Mouse (Mus musculus) liver, adult (tissue): Measurements from ENCODE around the gene Bbs12.

ENCODE experiments used
- GATA4 ChIP-seq: IDR thresholded peaks from 2 replicates; pipeline ENCODE4 v1.6.1; 2014; ENCODE audit warnings: mild to moderate bottlenecking, low read length; ENCODE audit not compliant: insufficient replicate concordance

Gene Bbs12

DNA sequence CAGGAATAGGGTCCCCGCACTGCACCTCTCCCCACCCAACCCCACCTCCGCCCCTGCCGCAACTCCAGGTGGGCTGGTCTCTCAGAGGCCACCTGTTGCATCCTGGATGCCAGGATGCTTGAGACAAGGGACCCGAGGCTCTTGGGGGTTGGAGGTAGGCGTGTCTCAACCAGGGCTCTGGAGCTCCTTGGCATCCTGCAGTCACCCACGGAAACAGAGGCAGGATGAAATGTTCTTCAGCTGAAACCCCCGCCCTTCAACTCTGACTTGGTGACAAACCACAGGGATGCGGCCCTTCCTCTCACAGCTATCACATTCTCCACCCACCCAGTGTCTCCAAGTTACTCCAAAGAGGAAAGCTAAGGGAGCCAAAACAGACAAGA lies 36.8 kb downstream of the Bbs12 start:
- no peak for TF ChIP-seq GATA4

DNA sequence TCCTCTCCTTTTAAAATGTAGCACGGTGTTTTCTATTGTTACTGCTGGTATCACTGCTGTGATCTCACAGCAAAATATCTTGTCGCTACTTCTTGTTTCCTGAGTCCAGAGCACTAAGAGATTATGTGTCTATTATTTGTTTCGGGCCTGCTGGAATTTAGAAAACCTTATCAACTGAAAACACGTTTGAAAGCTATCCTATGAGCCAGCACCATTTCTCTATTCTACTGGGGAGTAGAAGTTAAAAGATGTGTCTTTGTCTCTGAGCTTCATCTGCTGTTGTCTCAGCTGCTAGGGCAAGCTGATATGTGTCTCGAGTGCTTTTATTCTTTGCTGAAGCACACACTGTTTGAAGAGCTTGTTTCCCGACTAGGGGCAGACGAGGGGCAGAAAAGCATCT lies 38.0 kb downstream of the Bbs12 start:
- no peak for TF ChIP-seq GATA4

DNA sequence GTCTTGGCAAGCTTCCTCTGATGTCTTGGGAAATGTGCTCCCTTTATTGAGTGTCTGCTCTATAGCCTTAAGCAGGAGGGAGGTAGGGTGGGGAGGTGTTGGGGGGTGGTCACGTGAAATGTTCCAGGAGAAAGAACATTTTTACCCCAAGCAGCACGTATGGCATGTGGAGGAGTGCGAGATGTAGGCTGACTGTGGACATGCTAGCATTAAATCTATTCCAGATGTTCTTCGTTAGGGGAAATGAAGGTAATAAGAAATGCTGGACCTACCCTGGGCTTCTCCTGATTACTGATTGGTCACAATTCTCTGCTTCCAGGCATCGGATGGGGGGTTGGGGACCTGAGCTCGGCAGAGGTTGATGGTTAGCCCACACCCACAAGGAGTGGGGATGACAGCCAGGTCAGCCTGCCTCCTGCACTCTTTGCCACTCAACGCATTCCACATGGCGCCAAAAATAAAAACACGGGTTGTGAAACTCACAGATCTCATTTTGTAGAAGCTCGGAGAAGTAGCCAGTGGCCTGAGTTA lies 41.7 kb downstream of the Bbs12 start:
- no peak for TF ChIP-seq GATA4

DNA sequence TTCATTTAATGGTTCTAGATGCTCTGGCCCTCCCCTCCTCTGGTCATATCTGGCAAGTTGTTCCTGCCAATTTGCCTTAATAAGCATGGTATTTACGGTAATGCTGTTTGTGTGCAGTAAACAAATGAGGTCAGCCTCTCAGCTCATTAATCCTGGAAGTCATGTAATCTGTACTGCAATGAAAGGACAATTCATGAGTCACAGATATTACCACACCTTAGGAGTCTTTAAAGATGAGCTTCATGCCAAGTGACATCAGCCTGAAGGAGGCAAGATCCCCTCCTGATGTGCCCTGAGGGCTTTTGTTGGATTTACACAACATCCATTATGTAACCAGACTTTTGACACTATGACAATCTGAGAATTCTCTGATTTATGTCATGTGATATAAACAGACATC lies 42.4 kb downstream of the Bbs12 start:
- no peak for TF ChIP-seq GATA4

DNA sequence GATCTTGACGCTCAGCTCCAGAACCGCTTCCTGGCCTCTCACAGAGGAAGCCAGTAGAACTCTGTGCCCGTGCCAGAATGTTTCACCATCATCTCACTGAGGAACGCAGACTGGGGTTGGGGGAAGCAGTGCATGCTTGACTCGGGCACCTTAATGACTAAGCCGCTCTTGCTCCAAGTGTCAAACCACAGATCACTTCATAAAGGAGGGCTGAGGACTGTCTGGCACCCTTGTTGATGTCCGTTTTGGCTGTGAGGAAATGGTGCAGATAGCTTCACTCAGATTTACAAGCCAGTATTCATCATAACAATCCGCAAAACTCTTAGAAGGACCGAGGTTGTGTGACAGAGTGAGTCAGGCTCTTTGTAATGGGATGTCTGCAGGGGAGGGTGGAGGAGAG lies 48.4 kb downstream of the Bbs12 start:
- no peak for TF ChIP-seq GATA4

DNA sequence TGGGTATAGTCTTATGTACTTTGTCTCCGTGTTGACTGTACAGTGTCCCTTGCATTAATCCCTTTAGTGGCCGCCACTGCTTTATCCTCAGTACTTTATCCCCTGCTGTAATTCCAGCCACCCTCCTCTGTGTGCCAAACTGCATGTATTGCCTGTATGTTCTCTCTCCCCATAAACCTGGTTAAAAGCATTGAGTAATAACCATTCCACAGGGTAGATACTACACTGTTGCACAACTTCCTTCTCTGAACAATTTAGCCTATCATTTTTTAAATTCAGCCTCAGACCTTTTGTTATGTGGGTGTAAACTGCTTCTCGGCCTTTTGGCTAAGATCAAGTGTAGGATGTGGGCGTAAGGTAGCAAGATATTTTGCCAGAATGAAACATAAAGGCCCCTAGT lies 52.8 kb downstream of the Bbs12 start:
- no peak for TF ChIP-seq GATA4

DNA sequence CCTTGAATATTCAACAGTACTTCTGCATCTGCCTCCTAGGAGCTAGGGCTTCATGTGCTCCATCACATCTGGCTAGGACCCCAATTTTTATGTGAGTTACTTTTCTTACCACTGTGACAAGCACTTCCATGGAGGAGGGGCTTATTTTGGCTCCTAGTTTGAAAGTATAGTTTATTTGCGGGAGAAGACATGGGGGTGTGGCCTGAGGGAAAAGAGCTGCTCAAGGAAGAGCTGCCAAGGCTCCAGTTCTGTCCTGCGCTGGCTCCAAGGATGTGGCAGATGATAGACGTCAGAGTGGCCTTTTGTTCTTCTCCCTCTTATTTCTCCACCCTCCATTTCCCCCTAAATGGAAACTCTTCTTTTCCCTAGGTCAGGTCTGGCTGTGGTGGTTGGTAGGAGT lies 53.6 kb downstream of the Bbs12 start:
- TF ChIP-seq GATA4: no peak

DNA sequence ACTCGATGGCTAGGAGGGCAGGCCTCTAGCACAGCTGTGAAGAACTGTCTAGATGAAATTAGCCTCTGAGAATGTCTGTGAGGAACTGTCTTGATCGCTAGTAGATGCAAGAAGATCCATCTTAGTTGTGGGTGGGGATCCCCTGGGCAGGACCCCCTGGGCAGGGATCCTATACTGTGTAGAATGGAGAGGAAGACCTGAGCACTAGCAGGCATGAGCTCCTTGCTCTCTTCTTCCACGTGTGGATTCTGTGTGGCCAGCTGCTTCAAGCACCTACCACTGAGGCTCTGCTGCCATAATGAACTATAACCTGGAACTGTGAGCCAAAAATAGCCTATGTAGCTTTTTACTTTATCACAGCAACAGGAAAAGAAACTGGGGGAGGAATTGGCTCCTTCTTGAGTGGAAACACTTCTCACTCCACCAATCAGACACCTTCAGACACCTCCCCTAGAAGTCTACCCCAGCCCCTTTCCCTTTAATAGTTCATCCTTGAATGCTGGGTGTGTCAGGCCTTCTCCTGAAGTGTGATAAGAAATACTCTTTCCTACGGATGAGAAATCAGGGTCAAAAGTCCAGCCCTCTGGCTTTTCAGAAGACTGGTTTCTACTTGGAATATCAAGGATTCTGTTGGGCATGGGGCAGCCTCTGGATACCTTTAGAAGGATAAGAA lies 54.2 kb downstream of the Bbs12 start:
- TF ChIP-seq GATA4: no peak

DNA sequence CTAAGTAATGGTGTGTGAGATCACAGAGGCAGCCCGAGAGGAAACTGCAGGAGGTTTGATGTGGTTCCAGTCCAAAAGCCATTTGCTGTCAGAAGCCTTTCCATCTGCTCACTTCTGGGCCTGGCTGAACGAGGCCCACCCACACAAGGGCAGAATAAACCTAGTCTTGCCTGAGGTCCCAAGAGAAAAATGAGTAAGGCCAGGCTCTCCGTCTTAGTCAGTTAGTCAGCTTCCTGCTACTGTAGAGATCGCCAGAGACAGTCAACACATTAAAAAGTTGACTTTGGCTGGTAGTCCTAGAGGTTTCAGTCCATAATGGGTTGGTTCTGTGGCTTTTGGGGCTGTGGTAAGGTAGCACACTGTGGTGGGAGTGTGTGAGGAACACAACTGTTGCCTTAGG lies 58.1 kb downstream of the Bbs12 start:
- no peak for TF ChIP-seq GATA4
